Mouse (Mus musculus) olfactory bulb, adult 2 months (tissue): ENCODE measurements around the gene F2r. TPM values are rescaled to one million over a fixed set of nuclear protein-coding genes. Genes with fewer than 3 reads are reported as not detected.

Experiments used
- H3K27ac ChIP-seq: fragments of 200-500 bp; 2 replicates; pipeline ENCODE4 v1.5.1; 2012; ENCODE audit warnings: low read depth, low read length; ENCODE audit not compliant: insufficient read depth
- H3K4me1 ChIP-seq: fragments of 200-500 bp; 2 replicates; pipeline ENCODE4 v1.6.1; 2012; ENCODE audit warnings: low read length; ENCODE audit not compliant: control insufficient read depth, insufficient read depth
- H3K4me3 ChIP-seq: fragments of 200-500 bp; 2 replicates; pipeline ENCODE4 v1.5.1; 2012; ENCODE audit warnings: mild to moderate bottlenecking, low read depth, low read length, moderate library complexity; ENCODE audit not compliant: insufficient read depth
- CTCF ChIP-seq: fragments of 200-500 bp; IDR thresholded peaks from 2 replicates; pipeline ENCODE4 v1.5.1; 2012; ENCODE audit warnings: low read depth, mild to moderate bottlenecking, low read length, moderate library complexity; ENCODE audit not compliant: insufficient read depth
- POLR2A ChIP-seq: fragments of 200-500 bp; IDR thresholded peaks from 2 replicates; pipeline ENCODE4 v1.6.1; 2012; ENCODE audit warnings: mild to moderate bottlenecking, low read depth, low read length, moderate library complexity; ENCODE audit not compliant: insufficient read depth
- WGBS: fragments of 180-500 bp; shearing (Covaris S2); methylation state at CpG from one replicate; pipeline ENCODE4 v1.1.7; 2018; 5-methylcytosine and 5-hydroxymethylcytosine counted together
- polyA plus RNA-seq: library from polyadenylated mRNA; stranded (reverse); fragments of >200 nt; gene quantifications from 2 replicates; pipeline ENCODE4 v1.2.4, GENCODE M21; 2012; ENCODE audit warnings: low replicate concordance; ENCODE audit not compliant: missing spikeins, insufficient read depth, insufficient read length

Gene F2r
- polyA plus RNA-seq, 1 experiment: not detected

DNA sequence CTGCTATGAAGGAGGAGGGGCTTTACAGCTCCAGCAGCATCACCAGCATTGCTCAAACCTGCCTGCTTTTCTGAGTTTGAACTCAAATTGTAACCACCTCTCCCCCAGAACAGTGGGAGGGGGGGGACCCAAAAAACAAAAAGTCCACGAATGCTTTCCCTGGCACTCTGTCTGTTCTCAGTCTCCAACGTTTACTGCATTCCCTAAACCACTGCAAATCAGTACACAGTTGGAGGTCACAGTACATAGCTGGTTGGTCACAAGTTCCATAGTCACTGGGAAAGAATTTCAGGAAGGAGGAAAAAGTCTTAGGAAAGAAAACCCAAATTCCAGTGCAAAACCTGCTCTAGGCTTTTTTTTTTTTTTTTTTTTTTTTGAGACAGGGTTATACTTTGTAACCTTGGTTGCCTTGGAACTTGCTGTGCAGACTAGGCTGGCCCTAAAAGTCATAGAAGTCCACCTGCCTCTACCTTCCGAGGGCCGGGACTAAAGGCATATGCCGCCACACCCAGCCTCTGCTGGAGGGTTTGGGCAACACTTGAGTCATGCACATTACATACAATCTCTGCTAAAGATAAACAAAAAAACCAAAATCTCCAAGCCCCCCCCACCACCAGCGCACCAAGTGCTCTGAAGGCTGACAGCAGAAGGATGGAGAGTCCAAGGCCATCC is 9.7 kb downstream of the F2r start:
- Histone ChIP-seq H3K4me3 (no peak overlapping the region), H3K27ac (no peak overlapping the region), H3K4me1 (no peaks in the 10 kb centered on the region)
- 87% methylated on average over 6 of the region's 6 CpGs for WGBS
- TF ChIP-seq CTCF: no peak
- TF ChIP-seq POLR2A: no peak

- 97% methylated on average over 8 of the region's 8 CpGs for WGBS
- Histone ChIP-seq H3K4me3 (no peak overlapping the region), H3K27ac (no peak overlapping the region), H3K4me1 (no peaks in the 10 kb centered on the region)
- TF ChIP-seq CTCF (no peak), POLR2A (no peak)
Measured at GRCm38 (mm10) chr13:95607019-95607418, 11.3 kb downstream of the F2r start.

DNA sequence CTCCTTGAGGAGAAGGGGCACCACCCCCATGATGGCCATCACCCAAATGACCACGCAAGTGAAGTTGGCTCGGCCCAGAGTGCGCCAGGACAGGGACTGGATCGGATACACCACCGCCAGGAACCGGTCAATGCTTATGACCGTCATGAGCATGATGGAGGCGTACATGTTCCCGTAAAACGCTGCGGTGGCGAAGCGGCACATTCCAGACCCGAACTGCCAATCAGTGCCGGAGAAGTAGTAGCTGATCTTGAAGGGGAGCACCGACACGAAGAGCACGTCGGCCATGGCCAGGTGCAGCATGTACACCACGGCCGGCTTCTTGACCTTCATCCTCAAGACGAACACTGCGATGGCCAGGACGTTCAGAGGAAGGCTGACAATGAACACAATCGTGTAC is 14.0 kb downstream of the F2r start:
- Histone ChIP-seq H3K27ac (no peak overlapping the region), H3K4me1 (no peaks in the 10 kb centered on the region), H3K4me3 (no peak overlapping the region)
- 97% methylated on average over 25 of the region's 25 CpGs for WGBS
- TF ChIP-seq CTCF (no peak), POLR2A (no peak)

DNA sequence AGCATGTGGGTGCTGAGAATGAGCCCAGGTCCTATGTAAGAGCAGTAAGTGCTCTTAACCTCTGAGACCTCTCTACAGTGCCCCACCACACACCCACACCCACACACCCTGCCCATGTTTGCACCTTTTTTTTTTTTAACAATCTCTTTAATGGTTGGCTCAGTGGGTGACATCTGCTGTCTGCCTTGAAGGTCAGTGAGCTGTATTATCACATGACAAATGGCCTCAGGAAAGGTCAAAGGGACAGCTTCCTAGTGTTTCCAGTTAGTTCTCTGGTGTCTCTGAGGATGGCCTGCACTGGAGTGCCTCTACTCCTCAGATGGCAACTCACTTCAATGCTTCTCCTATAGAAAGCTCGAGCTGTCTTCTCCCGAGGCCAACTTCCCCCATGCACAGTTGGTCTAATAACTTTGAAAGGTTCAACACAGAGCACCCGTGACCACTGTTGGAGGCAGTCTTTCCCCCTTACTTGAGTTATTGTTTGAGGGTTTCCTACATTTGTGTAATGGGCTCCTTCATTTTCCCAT is 18.4 kb downstream of the F2r start:
- Histone ChIP-seq H3K27ac (no peak overlapping the region), H3K4me3 (no peak overlapping the region), H3K4me1 (no peaks in the 10 kb centered on the region)
- WGBS: 85% methylated on average over 3 of the region's 3 CpGs
- no peak for TF ChIP-seq POLR2A
- TF ChIP-seq CTCF: no peak

DNA sequence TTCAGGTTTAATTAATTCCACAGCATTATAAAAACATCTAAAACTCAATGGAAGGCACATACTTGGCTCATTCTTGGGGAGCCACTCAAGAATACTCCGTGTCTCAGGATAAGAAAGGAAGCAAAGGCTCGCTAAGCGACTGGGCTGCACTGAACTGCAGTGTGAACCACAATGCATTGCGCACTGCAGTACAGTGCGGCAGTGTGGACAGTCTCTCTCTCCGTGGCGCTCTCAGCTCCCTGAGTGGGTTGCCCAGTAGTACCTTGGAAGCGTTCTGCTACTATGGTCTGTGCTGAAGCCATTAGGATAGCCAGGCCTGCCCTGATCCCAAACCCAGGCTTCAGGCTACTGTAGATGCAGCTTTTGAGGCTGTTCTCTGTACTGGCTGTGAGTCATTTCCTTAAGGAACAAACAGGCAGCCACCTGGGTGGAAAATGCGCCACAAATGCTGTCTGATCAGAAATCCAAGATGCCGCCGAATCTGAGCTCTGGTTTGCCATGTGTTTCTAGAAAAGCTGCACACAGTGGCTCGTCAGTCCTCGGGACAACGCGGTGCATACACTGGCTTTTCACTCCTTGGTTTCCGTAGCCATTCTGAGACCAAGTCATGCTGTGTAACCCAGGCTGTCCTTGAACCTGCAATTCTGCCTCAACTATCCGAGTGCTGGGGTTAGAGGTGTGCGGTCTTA is 19.9 kb downstream of the F2r start:
- Histone ChIP-seq H3K27ac (no peak overlapping the region), H3K4me1 (no peaks in the 10 kb centered on the region), H3K4me3 (no peak overlapping the region)
- 81% methylated on average over 18 of the region's 18 CpGs for WGBS
- TF ChIP-seq POLR2A (no peak), CTCF (no peak)

- TF ChIP-seq POLR2A (no peak), CTCF (no peak)
- H3K4me1 ChIP-seq: no peaks in the 10 kb centered on the region
- H3K27ac ChIP-seq: no peak overlapping the region
- no peak overlapping the region for H3K4me3 ChIP-seq
- WGBS: 94% methylated on average over 10 of the region's 10 CpGs
Measured at GRCm38 (mm10) chr13:95597578-95597977, 20.7 kb downstream of the F2r start.

DNA sequence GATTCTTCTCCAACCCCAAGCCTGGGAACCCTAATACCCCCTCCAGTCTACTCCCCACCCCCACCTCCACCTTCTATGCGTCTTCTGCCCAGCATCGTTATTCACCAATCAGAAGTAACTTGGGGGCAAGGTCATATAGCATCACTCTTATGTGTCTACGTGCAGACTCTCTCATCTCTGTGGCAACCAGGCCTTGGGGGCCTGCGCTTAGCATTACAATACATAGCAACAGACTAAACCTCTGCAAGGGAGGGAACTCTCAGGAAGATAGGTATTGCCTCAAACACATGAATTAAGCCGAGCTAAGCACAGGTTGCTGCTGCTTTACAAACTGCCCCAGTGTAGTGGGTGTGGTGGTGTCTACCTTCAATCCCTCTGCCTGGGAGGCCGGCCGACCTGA is 21.6 kb downstream of the F2r start:
- TF ChIP-seq CTCF (no peak), POLR2A (no peak)
- Histone ChIP-seq H3K27ac (no peak overlapping the region), H3K4me3 (no peak overlapping the region), H3K4me1 (no peaks in the 10 kb centered on the region)
- WGBS: 92% methylated on average over 7 of the region's 7 CpGs

- WGBS: 76% methylated on average over 5 of the region's 5 CpGs
Measured at GRCm38 (mm10) chr13:95595921-95596320, 22.4 kb downstream of the F2r start.

GRCm38 (mm10) chr13:95595411-95595810 is 22.9 kb downstream of the F2r start:
- Histone ChIP-seq H3K4me1 (no peaks in the 10 kb centered on the region), H3K27ac (no peak overlapping the region), H3K4me3 (no peak overlapping the region)
- TF ChIP-seq CTCF (no peak), POLR2A (no peak)
- WGBS: 84% methylated on average over 7 of the region's 7 CpGs

More at GRCm38 (mm10) chr13:95595921-95596320, 22.4 kb downstream of the F2r start:
- TF ChIP-seq CTCF (no peak), POLR2A (no peak)
- Histone ChIP-seq H3K27ac (no peak overlapping the region), H3K4me1 (no peaks in the 10 kb centered on the region), H3K4me3 (no peak overlapping the region)

DNA sequence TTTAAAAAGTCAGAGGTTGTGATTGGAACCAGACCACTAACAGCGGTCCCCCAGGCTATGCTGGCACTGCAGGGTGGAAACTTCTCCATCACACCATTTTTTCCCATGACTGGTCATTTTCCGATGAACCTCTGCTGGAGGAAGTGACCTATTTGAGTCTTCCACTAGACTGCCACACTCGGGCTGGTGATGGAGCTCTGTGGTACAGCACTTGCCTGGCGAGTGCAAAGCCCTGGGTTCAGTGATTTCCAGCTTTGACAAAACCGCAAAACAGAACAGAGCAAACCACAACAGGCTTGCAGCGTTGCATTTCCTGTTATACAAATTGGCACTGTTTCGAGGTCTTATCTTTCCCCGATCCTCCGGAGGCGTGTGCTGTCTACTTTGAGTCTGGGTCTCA is 25.4 kb downstream of the F2r start:
- WGBS: 86% methylated on average over 10 of the region's 10 CpGs

More for the DNA sequence above, 25.4 kb downstream of the F2r start:
- Histone ChIP-seq H3K4me3 (no peak overlapping the region), H3K27ac (no peak overlapping the region), H3K4me1 (no peaks in the 10 kb centered on the region)
- TF ChIP-seq CTCF (no peak), POLR2A (no peak)
